In genomic region chr3:97100784-97101641, GRCm38 (mm10) we compare ENCODE assay signal across 9 mouse cellular contexts. TPM values are rescaled to one million over a fixed set of nuclear protein-coding genes. Genes with fewer than 3 reads are reported as not detected.
A peak's percentile ranks its signal among the peaks of the same experiment; 100 is the strongest.
DNase-seq lines count a peak whose midpoint lies in the region; ATAC-seq and TF ChIP-seq lines count a peak whose summit lies in the region.
"Had no signal": no experiment of that assay in that cellular context is flagged by ENCODE, and none has a peak within 500 bp of the region (broad histone marks: within the 10 kb centered on the region; RNA-seq: fewer than 3 reads in every experiment).

No protein-coding gene starts in this region.

- H3K27ac ChIP-seq in kidney, embryonic 16.5 days (ENCODE audit: low read length) = no peak overlapping the region
- H3K27ac ChIP-seq in heart, postnatal 0 days (ENCODE audit: low read depth) = peak overlapping the region; percentile 44; the same call in 1 of the 2 replicates
- H3K27ac ChIP-seq in midbrain, embryonic 11.5 days (ENCODE audit: low read depth, low read length) = no peak overlapping the region
- no peak overlapping the region for H3K27ac ChIP-seq in liver, embryonic 12.5 days
- H3K27ac ChIP-seq: embryonic facial prominence, embryonic 12.5 days; liver, embryonic 13.5 days had no signal

- H3K4me3 ChIP-seq in kidney, embryonic 16.5 days (ENCODE audit: low read length) = no peak overlapping the region
- no peak overlapping the region for H3K4me3 ChIP-seq in heart, postnatal 0 days (ENCODE audit: low read depth, low read length)
- H3K4me3 ChIP-seq in midbrain, embryonic 11.5 days (ENCODE audit: low read depth, low read length) = no peak overlapping the region
- H3K4me3 ChIP-seq in liver, embryonic 12.5 days = no peak overlapping the region
- H3K4me3 ChIP-seq: embryonic facial prominence, embryonic 12.5 days; liver, embryonic 13.5 days had no signal

- H3K36me3 ChIP-seq in kidney, embryonic 16.5 days (ENCODE audit: insufficient read depth, low read length) = no peaks in the 10 kb centered on the region
- no peaks in the 10 kb centered on the region for H3K36me3 ChIP-seq in heart, postnatal 0 days (replicated peaks; ENCODE audit: control insufficient read depth, insufficient read depth, low read length)
- H3K36me3 ChIP-seq in midbrain, embryonic 11.5 days (ENCODE audit: control insufficient read depth, insufficient read depth, low read length) = no peaks in the 10 kb centered on the region
- no peaks in the 10 kb centered on the region for H3K36me3 ChIP-seq in liver, embryonic 12.5 days
- H3K36me3 ChIP-seq: embryonic facial prominence, embryonic 12.5 days; liver, embryonic 13.5 days had no signal

- H3K4me1 ChIP-seq in kidney, embryonic 16.5 days (ENCODE audit: insufficient read depth, low read length) = peaks cover 5% of the 10 kb centered on the region
- H3K4me1 ChIP-seq in heart, postnatal 0 days (ENCODE audit: control insufficient read depth, insufficient read depth) = peaks cover 12% of the 10 kb centered on the region
- no peaks in the 10 kb centered on the region for H3K4me1 ChIP-seq in midbrain, embryonic 11.5 days (ENCODE audit: control insufficient read depth, insufficient read depth, low read length)
- no peaks in the 10 kb centered on the region for H3K4me1 ChIP-seq in liver, embryonic 12.5 days
- H3K4me1 ChIP-seq: embryonic facial prominence, embryonic 12.5 days; liver, embryonic 13.5 days had no signal

- no peak for TF ChIP-seq POLR2A in brain, embryonic 14.5 days (IDR thresholded peaks at IDR 0.05; ENCODE audit: borderline replicate concordance, extremely low read depth, insufficient read depth, insufficient read length, poor library complexity, severe bottlenecking)

- 63% methylated on average over 10 of the region's 10 CpGs for WGBS in kidney, embryonic 16.5 days
- WGBS in heart, postnatal 0 days = 33% methylated on average over 10 of the region's 10 CpGs
- WGBS in midbrain, embryonic 11.5 days = 79% methylated on average over 10 of the region's 10 CpGs
- WGBS in liver, embryonic 12.5 days (ENCODE audit: insufficient replicate concordance) = 66% methylated on average over 10 of the region's 10 CpGs

- no peak for TF ChIP-seq EP300 in heart, postnatal 0 days (IDR thresholded peaks at IDR 0.05; ENCODE audit: low read depth)

- no peak overlapping the region for H3K9ac ChIP-seq in kidney, embryonic 16.5 days (replicated peaks; ENCODE audit: low read length)
- no peak overlapping the region for H3K9ac ChIP-seq in heart, postnatal 0 days (replicated peaks; ENCODE audit: low read depth, low read length)
- no peak overlapping the region for H3K9ac ChIP-seq in midbrain, embryonic 11.5 days (ENCODE audit: low read length)
- no peak overlapping the region for H3K9ac ChIP-seq in liver, embryonic 12.5 days
- H3K9ac ChIP-seq: embryonic facial prominence, embryonic 12.5 days; liver, embryonic 13.5 days had no signal

- H3K4me2 ChIP-seq in kidney, embryonic 16.5 days (replicated peaks; ENCODE audit: low read depth, low read length) = no peak overlapping the region
- H3K4me2 ChIP-seq in heart, postnatal 0 days (ENCODE audit: low read depth, low read length) = peak overlapping the region; percentile 7; the same call in 1 of the 2 replicates
- H3K4me2 ChIP-seq in midbrain, embryonic 11.5 days = no peak overlapping the region
- H3K4me2 ChIP-seq in liver, embryonic 12.5 days = no peak overlapping the region
- H3K4me2 ChIP-seq: embryonic facial prominence, embryonic 12.5 days; liver, embryonic 13.5 days had no signal

- H3K9me3 ChIP-seq in kidney, embryonic 16.5 days (ENCODE audit: low read length) = peaks cover 3% of the 10 kb centered on the region; the same call in 1 of the 2 replicates
- 0 out of 2 replicates have a peak, but pooled peaks cover 4% of the 10 kb centered on the region for H3K9me3 ChIP-seq in heart, postnatal 0 days (replicated peaks; ENCODE audit: control insufficient read depth, low read length)
- no peaks in the 10 kb centered on the region; the same call in 1 of the 2 replicates for H3K9me3 ChIP-seq in midbrain, embryonic 11.5 days (ENCODE audit: control insufficient read depth, low read length)
- no peaks in the 10 kb centered on the region for H3K9me3 ChIP-seq in liver, embryonic 12.5 days (replicated peaks)
- H3K9me3 ChIP-seq: embryonic facial prominence, embryonic 12.5 days; liver, embryonic 13.5 days had no signal

- H3K27me3 ChIP-seq in kidney, embryonic 16.5 days (ENCODE audit: insufficient read depth, low read length) = no peaks in the 10 kb centered on the region
- no peaks in the 10 kb centered on the region for H3K27me3 ChIP-seq in heart, postnatal 0 days (ENCODE audit: control insufficient read depth, insufficient read depth, low read length)
- no peaks in the 10 kb centered on the region for H3K27me3 ChIP-seq in midbrain, embryonic 11.5 days (ENCODE audit: control insufficient read depth, insufficient read depth, low read length)
- no peaks in the 10 kb centered on the region for H3K27me3 ChIP-seq in liver, embryonic 12.5 days (replicated peaks)
- H3K27me3 ChIP-seq: embryonic facial prominence, embryonic 12.5 days; liver, embryonic 13.5 days had no signal

- no peak for DNase-seq in kidney, adult 11 months
- DNase-seq in brain, embryonic 14.5 days (ENCODE audit: low read depth) = peak; percentile 72
- DNase-seq in heart, postnatal 0 days (ENCODE audit: low spot score) = no peak
- DNase-seq in midbrain, embryonic 11.5 days (ENCODE audit: low spot score, missing footprints) = no peak
- no peak for DNase-seq in urinary bladder, adult 2 months (ENCODE audit: low spot score)
- DNase-seq: liver, embryonic 13.5 days had no signal

- TF ChIP-seq CTCF in brain, embryonic 14.5 days (IDR thresholded peaks at IDR 0.05; ENCODE audit: borderline replicate concordance, extremely low read depth, insufficient read depth, insufficient read length) = no peak
- TF ChIP-seq CTCF in heart, postnatal 0 days (IDR thresholded peaks at IDR 0.05; ENCODE audit: low read depth) = no peak

- peak; percentile 39; the same call in 1 of the 2 replicates for ATAC-seq in kidney, embryonic 16.5 days (ENCODE audit: low FRiP score, low TSS enrichment)
- peak; percentile 44 for ATAC-seq in heart, postnatal 0 days (ENCODE audit: insufficient read depth, low read depth)
- ATAC-seq in midbrain, embryonic 11.5 days (ENCODE audit: low FRiP score) = peak; percentile 33; the same call in 1 of the 2 replicates
- ATAC-seq in liver, embryonic 12.5 days = no peak

RNA-seq across cellular contexts. Expression of gene Acp6, which starts 57.6 kb away (rescaled TPM):
- polyA plus RNA-seq in kidney, embryonic 16.5 days (2015; fragmentation: Nextera tagmentation; extraction: Ambion mirVana) = 59.8 and 60.3 TPM in 2 replicates
- polyA plus RNA-seq in brain, embryonic 14.5 days (2012; rRNA removed) = 19.6 and 23.3 TPM in 2 replicates
- 29.4 and 57.5 TPM in 2 replicates for total RNA-seq in heart, postnatal 0 days (2014; rRNA removed; ENCODE audit: low replicate concordance)
- 46.3 and 47.5 TPM in 2 replicates for polyA plus RNA-seq in heart, postnatal 0 days (2015; fragmentation: Nextera tagmentation; extraction: Ambion mirVana)
- polyA plus RNA-seq in midbrain, embryonic 11.5 days (2014; fragmentation: Nextera tagmentation; extraction: Ambion mirVana) = 25.1 and 27.7 TPM in 2 replicates
- polyA plus RNA-seq in urinary bladder, adult 2 months (2012; rRNA removed) = 45.4 and 53.0 TPM in 2 replicates
- polyA plus RNA-seq in liver, embryonic 12.5 days (2016; fragmentation: Nextera tagmentation; extraction: Ambion mirVana) = 22.8 and 24.5 TPM in 2 replicates
